In the genomic region with DNA sequence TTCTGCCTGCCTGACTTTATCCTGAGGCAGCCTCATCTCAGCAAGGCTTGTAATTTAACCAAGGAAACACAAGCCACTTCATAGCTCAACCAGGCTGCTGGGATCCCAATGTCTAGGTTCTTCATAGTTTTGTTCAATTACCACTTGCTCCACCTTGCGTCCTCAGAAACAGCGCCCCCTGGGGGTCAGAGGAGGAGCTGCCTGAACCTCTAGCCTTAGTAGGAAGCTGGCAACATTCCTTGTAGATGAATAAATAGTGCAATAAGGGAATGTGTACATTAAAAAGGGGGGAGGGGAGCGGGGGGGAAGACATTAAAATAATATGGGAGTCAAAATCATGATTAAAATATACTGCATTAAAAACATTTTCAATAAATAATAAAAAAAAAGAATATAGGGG, we compare ENCODE assay signal across 8 mouse cellular contexts. TPM values are rescaled to one million over a fixed set of nuclear protein-coding genes. Genes with fewer than 3 reads are reported as not detected.
DNase-seq lines count a peak whose midpoint lies in the region; ATAC-seq lines count a peak whose summit lies in the region.

No protein-coding gene starts in this region.

- H3K9ac ChIP-seq in heart, embryonic 11.5 days (ENCODE audit: low read depth, low read length): no peak overlapping the region
- H3K9ac ChIP-seq in hindbrain, embryonic 13.5 days: no peak overlapping the region

- H3K36me3 ChIP-seq in heart, embryonic 11.5 days (ENCODE audit: control insufficient read depth, insufficient read depth, low read length): no peaks in the 10 kb centered on the region
- H3K36me3 ChIP-seq in hindbrain, embryonic 13.5 days: no peaks in the 10 kb centered on the region; the same call in 1 of the 2 replicates

- no peaks in the 10 kb centered on the region for H3K27me3 ChIP-seq in heart, embryonic 11.5 days (ENCODE audit: control insufficient read depth, insufficient read depth, low read length)
- H3K27me3 ChIP-seq in hindbrain, embryonic 13.5 days: no peaks in the 10 kb centered on the region

- ATAC-seq in heart, embryonic 11.5 days (replicated peaks; ENCODE audit: insufficient number of reproducible peaks, low FRiP score, low TSS enrichment): no peak
- no peak for ATAC-seq in hindbrain, embryonic 13.5 days (ENCODE audit: low FRiP score)

- DNase-seq in heart, adult 11 months: peak; percentile 81
- peak; percentile 37 for DNase-seq in right cerebral cortex, postnatal 4 days
- no peak for DNase-seq in right cerebral cortex, postnatal 25 days
- DNase-seq in embryo, embryonic 10.5 days (ENCODE audit: low spot score): peak; percentile 48
- peak; percentile 26 for DNase-seq in naive thymus-derived CD4-positive, alpha-beta T cell, adult 2 months (ENCODE audit: low read depth)
- no peak for DNase-seq in Muller cell, postnatal 12 days (ENCODE audit: inconsistent ontology term)

- 15% methylated on average over 3 of the region's 3 CpGs for WGBS in heart, embryonic 11.5 days (ENCODE audit: insufficient replicate concordance)
- WGBS in hindbrain, embryonic 13.5 days: 14% methylated on average over 3 of the region's 3 CpGs

- H3K4me3 ChIP-seq in heart, embryonic 11.5 days (ENCODE audit: low read depth, low read length): no peak overlapping the region
- no peak overlapping the region for H3K4me3 ChIP-seq in hindbrain, embryonic 13.5 days

- H3K4me2 ChIP-seq in heart, embryonic 11.5 days: no peak overlapping the region
- no peak overlapping the region for H3K4me2 ChIP-seq in hindbrain, embryonic 13.5 days

- H3K27ac ChIP-seq in heart, embryonic 11.5 days (ENCODE audit: low read depth, low read length): no peak overlapping the region
- no peak overlapping the region for H3K27ac ChIP-seq in hindbrain, embryonic 13.5 days

- H3K4me1 ChIP-seq in heart, embryonic 11.5 days (ENCODE audit: control insufficient read depth, insufficient read depth, low read length): no peaks in the 10 kb centered on the region; the same call in 1 of the 2 replicates
- H3K4me1 ChIP-seq in hindbrain, embryonic 13.5 days (replicated peaks): peaks cover 13% of the 10 kb centered on the region; the same call in 1 of the 2 replicates

- no peaks in the 10 kb centered on the region for H3K9me3 ChIP-seq in heart, embryonic 11.5 days (replicated peaks; ENCODE audit: control insufficient read depth, low read length)
- H3K9me3 ChIP-seq in hindbrain, embryonic 13.5 days: no peaks in the 10 kb centered on the region

RNA-seq across cellular contexts. Expression of a gene that starts 14.7 kb away (rescaled TPM):
- polyA plus RNA-seq in heart, embryonic 11.5 days (2014; fragmentation: Nextera tagmentation; extraction: Ambion mirVana): 0.99 and 1.3 TPM in 2 replicates
- polyA plus RNA-seq in hindbrain, embryonic 13.5 days (2015; fragmentation: Nextera tagmentation; extraction: Ambion mirVana): 16.7 and 18.3 TPM in 2 replicates

Comparison
In these comparisons a context has a peak if more than half of its experiments do, and no peak if none do; other contexts are left out.
1. DNase-seq: peak in heart, adult 11 months (single experiment), right cerebral cortex, postnatal 4 days (single experiment), embryo, embryonic 10.5 days (single experiment) and naive thymus-derived CD4-positive, alpha-beta T cell, adult 2 months (single experiment); none in right cerebral cortex, postnatal 25 days (single experiment) and Muller cell, postnatal 12 days (single experiment).